Mouse (Mus musculus): ENCODE measurements around the gene Stim1.
A peak's percentile ranks its signal among the peaks of the same experiment; 100 is the strongest.

Gene Stim1

DNA sequence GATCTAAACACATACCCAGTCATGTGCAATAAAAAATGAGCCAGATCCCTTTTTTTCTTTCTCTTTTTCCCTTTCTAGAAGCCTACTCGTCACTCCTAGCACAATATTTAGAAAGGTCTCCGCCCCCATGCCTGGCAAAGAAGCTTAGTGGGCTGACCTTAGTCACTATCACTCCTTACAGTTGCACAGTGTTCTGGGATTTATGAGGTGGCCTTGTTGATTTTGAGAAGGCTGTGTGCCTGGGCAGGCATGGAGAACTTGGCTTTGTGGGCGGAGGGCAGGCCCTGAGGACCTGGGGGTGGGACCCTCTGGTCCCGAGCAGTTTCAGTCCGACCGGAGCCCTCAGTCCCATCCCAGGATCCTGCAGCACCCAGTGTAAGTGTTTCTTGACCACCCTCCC is 37.8 kb upstream of the Stim1 start:
- Histone ChIP-seq H3K4me1 (replicated peaks; ENCODE audit: low read depth, low read length) (peaks cover 13% of the 10 kb centered on the region), H3K27me3 (ENCODE audit: insufficient read depth, low read length) (0 out of 2 replicates have a peak, but pooled peaks cover 3% of the 10 kb centered on the region), H3K36me3 (ENCODE audit: insufficient read depth, low read length) (peaks cover 56% of the 10 kb centered on the region), H3K9me3 (ENCODE audit: low read length) (no peaks in the 10 kb centered on the region), H3K4me3 (replicated peaks; ENCODE audit: low read length) (no peak overlapping the region)
- no peak for TF ChIP-seq POU5F1 (IDR thresholded peaks at IDR 0.05; ENCODE audit: borderline replicate concordance, low read length)
- TF ChIP-seq CTCF (conservative IDR thresholded peaks at IDR 0.05; ENCODE audit: low read length) = no peak
- no peak for TF ChIP-seq NANOG (IDR thresholded peaks at IDR 0.05; ENCODE audit: borderline replicate concordance, low read length)

DNA sequence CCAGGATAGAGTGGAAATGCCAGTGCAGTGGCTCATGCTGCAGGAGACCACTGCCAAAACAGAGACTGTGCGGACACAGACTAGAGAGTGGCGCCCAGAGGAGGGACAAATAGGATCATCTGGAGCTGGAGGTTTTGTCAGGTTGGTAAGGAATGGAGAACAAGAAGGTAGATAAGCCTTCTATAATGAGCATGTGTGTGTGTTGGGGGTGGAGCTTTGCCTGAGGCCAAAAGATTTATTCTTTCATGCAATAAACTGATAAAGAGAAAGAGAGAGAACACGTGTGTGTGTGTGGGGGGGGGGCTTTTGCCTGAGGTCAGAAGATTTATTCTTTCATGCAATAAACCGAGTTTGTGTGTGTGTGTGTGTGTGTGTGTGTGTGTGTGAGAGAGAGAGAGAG is 34.5 kb upstream of the Stim1 start:
- H3K4me3 ChIP-seq (replicated peaks; ENCODE audit: low read length) = no peak overlapping the region
- H3K9me3 ChIP-seq (ENCODE audit: low read length) = no peaks in the 10 kb centered on the region
- peaks cover 33% of the 10 kb centered on the region for H3K4me1 ChIP-seq (replicated peaks; ENCODE audit: low read depth, low read length)
- TF ChIP-seq CTCF (conservative IDR thresholded peaks at IDR 0.05; ENCODE audit: low read length) (no peak), NANOG (IDR thresholded peaks at IDR 0.05; ENCODE audit: borderline replicate concordance, low read length) (no peak), POU5F1 (IDR thresholded peaks at IDR 0.05; ENCODE audit: borderline replicate concordance, low read length) (no peak)
- H3K36me3 ChIP-seq (ENCODE audit: insufficient read depth, low read length) = peaks cover 60% of the 10 kb centered on the region
- H3K27me3 ChIP-seq (ENCODE audit: insufficient read depth, low read length) = peaks cover 14% of the 10 kb centered on the region; the same call in 1 of the 2 replicates

DNA sequence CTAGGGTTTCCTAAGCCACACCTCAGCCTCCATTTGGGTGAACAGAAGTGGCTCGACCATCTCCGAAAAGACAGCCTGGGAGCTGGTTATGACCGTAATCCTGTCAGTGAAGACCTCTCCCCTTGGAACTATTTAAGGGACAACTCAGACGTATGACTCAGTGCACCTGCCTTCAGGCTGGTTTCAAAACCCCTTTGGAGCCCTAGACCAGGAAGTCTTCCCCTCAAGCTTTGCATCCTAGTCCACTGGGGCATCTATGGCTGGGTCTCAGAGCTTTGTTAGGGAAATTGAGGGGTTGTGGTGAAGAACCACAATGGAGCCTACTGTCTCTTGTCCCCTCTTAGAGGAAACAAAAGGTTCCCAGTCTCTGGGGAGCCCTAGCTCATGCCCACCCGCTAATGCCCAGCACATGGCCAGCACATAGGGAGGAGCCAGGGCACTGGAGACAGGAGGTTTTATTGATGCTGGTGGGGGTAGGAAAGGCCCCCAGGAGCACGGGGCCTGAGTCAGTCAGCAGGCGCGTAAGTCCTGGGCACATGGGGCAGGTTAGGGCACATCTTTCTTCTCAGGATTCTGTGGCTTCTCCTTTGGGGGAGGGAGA is 28.8 kb upstream of the Stim1 start:
- no peak overlapping the region; the same call in 1 of the 2 replicates for H3K4me3 ChIP-seq (replicated peaks; ENCODE audit: low read length)
- peaks cover 18% of the 10 kb centered on the region; the same call in 1 of the 2 replicates for H3K27me3 ChIP-seq (ENCODE audit: insufficient read depth, low read length)
- H3K4me1 ChIP-seq (replicated peaks; ENCODE audit: low read depth, low read length) = peaks cover 43% of the 10 kb centered on the region
- TF ChIP-seq CTCF (conservative IDR thresholded peaks at IDR 0.05; ENCODE audit: low read length) (no peak), NANOG (IDR thresholded peaks at IDR 0.05; ENCODE audit: borderline replicate concordance, low read length) (no peak), POU5F1 (IDR thresholded peaks at IDR 0.05; ENCODE audit: borderline replicate concordance, low read length) (no peak)
- no peaks in the 10 kb centered on the region for H3K9me3 ChIP-seq (ENCODE audit: low read length)
- H3K36me3 ChIP-seq (ENCODE audit: insufficient read depth, low read length) = peaks cover 64% of the 10 kb centered on the region

GRCm38 (mm10) chr7:102239591-102239990 is 28.0 kb upstream of the Stim1 start:
- Histone ChIP-seq H3K36me3 (ENCODE audit: insufficient read depth, low read length) (peaks cover 57% of the 10 kb centered on the region), H3K27me3 (ENCODE audit: insufficient read depth, low read length) (peaks cover 15% of the 10 kb centered on the region; the same call in 1 of the 2 replicates), H3K4me1 (replicated peaks; ENCODE audit: low read depth, low read length) (peaks cover 51% of the 10 kb centered on the region), H3K4me3 (replicated peaks; ENCODE audit: low read length) (peak overlapping the region; percentile 39), H3K9me3 (ENCODE audit: low read length) (no peaks in the 10 kb centered on the region)
- no peak for TF ChIP-seq CTCF (conservative IDR thresholded peaks at IDR 0.05; ENCODE audit: low read length)
- no peak for TF ChIP-seq POU5F1 (IDR thresholded peaks at IDR 0.05; ENCODE audit: borderline replicate concordance, low read length)
- no peak for TF ChIP-seq NANOG (IDR thresholded peaks at IDR 0.05; ENCODE audit: borderline replicate concordance, low read length)

- no peak overlapping the region for H3K4me3 ChIP-seq (replicated peaks; ENCODE audit: low read length)
- H3K4me1 ChIP-seq (replicated peaks; ENCODE audit: low read depth, low read length) = peaks cover 58% of the 10 kb centered on the region
- no peak for TF ChIP-seq NANOG (IDR thresholded peaks at IDR 0.05; ENCODE audit: borderline replicate concordance, low read length)
- TF ChIP-seq POU5F1 (IDR thresholded peaks at IDR 0.05; ENCODE audit: borderline replicate concordance, low read length) = no peak
- TF ChIP-seq CTCF (conservative IDR thresholded peaks at IDR 0.05; ENCODE audit: low read length) = no peak
- H3K9me3 ChIP-seq (ENCODE audit: low read length) = no peaks in the 10 kb centered on the region
- peaks cover 34% of the 10 kb centered on the region for H3K36me3 ChIP-seq (ENCODE audit: insufficient read depth, low read length)
- H3K27me3 ChIP-seq (ENCODE audit: insufficient read depth, low read length) = 0 out of 2 replicates have a peak, but pooled peaks cover 6% of the 10 kb centered on the region
These were observed 25.2 kb upstream of the Stim1 start for GRCm38 (mm10) chr7:102242371-102242770.

DNA sequence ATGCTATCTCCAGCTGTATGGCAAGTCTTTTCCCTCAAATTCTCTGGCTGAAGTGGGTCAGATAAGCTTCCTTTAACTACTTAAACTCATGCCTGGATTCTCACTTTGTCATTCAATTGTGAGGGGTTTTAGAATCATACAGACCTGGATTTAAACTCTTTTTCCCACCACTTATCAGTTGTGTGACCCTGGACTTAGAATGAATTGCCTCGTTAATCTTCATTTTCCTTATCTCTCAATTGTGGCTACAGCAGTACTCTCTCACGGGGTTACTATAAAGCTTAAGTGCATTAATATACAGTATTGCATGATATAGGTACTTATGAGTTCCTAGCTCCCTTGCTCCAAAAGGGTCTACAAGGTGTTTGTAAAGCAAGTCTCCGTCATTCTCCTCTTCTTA is 24.7 kb upstream of the Stim1 start:
- peaks cover 28% of the 10 kb centered on the region for H3K36me3 ChIP-seq (ENCODE audit: insufficient read depth, low read length)
- TF ChIP-seq POU5F1 (IDR thresholded peaks at IDR 0.05; ENCODE audit: borderline replicate concordance, low read length) (no peak), NANOG (IDR thresholded peaks at IDR 0.05; ENCODE audit: borderline replicate concordance, low read length) (no peak), CTCF (conservative IDR thresholded peaks at IDR 0.05; ENCODE audit: low read length) (no peak)
- no peak overlapping the region for H3K4me3 ChIP-seq (replicated peaks; ENCODE audit: low read length)
- H3K4me1 ChIP-seq (replicated peaks; ENCODE audit: low read depth, low read length) = peaks cover 63% of the 10 kb centered on the region
- peaks cover 11% of the 10 kb centered on the region for H3K27me3 ChIP-seq (ENCODE audit: insufficient read depth, low read length)
- H3K9me3 ChIP-seq (ENCODE audit: low read length) = no peaks in the 10 kb centered on the region

DNA sequence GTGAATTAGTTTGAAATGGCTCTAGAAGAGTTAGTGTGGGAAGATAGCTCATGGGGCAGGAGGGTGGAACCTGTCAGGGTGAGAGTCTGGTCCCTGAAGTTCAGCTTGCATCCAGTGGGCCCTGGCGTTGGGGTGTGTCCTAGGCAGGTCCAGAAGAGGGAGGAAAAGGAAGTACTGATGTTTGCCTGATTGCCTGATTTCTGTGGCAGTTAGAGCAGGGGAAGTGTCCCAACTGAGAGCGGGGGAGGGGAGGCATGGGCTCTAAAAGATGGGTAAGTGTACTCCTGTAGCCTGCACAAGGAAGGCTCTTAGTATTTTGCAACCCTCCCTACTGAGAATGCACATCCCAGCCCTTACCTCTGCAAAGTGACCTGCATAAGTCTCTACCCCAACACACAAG is 23.7 kb upstream of the Stim1 start:
- H3K4me1 ChIP-seq (replicated peaks; ENCODE audit: low read depth, low read length) = peaks cover 68% of the 10 kb centered on the region
- H3K4me3 ChIP-seq (replicated peaks; ENCODE audit: low read length) = no peak overlapping the region
- peaks cover 19% of the 10 kb centered on the region for H3K27me3 ChIP-seq (ENCODE audit: insufficient read depth, low read length)
- H3K36me3 ChIP-seq (ENCODE audit: insufficient read depth, low read length) = peaks cover 21% of the 10 kb centered on the region
- no peaks in the 10 kb centered on the region for H3K9me3 ChIP-seq (ENCODE audit: low read length)
- TF ChIP-seq CTCF (conservative IDR thresholded peaks at IDR 0.05; ENCODE audit: low read length) (no peak), NANOG (IDR thresholded peaks at IDR 0.05; ENCODE audit: borderline replicate concordance, low read length) (no peak), POU5F1 (IDR thresholded peaks at IDR 0.05; ENCODE audit: borderline replicate concordance, low read length) (no peak)

- Histone ChIP-seq H3K27me3 (ENCODE audit: insufficient read depth, low read length) (peaks cover 22% of the 10 kb centered on the region), H3K4me3 (replicated peaks; ENCODE audit: low read length) (no peak overlapping the region), H3K36me3 (ENCODE audit: insufficient read depth, low read length) (peaks cover 12% of the 10 kb centered on the region), H3K9me3 (ENCODE audit: low read length) (no peaks in the 10 kb centered on the region), H3K4me1 (replicated peaks; ENCODE audit: low read depth, low read length) (peaks cover 63% of the 10 kb centered on the region)
- no peak for TF ChIP-seq NANOG (IDR thresholded peaks at IDR 0.05; ENCODE audit: borderline replicate concordance, low read length)
- no peak for TF ChIP-seq CTCF (conservative IDR thresholded peaks at IDR 0.05; ENCODE audit: low read length)
- no peak for TF ChIP-seq POU5F1 (IDR thresholded peaks at IDR 0.05; ENCODE audit: borderline replicate concordance, low read length)
These were observed 22.6 kb upstream of the Stim1 start for GRCm38 (mm10) chr7:102244782-102245535.
